Mouse (Mus musculus) CH12.LX (cell line): ENCODE results near the gene Gtpbp4.
"Not testable (repeated sequence)": the region's sequence is repeated elsewhere in the genome, so short reads cannot be mapped to it uniquely, and the experiment has no call there.

Experiments used
- CTCF ChIP-seq, 2 experiments: IDR thresholded peaks in 1 of 2; conservative IDR thresholded peaks in 1 of 2; 2 replicates each; pipeline ENCODE4 v1.5.1; 2011 to 2012; ENCODE audit warnings: low read depth in 2 of 2, low read length in 2 of 2, improper control_type of control experiment in 1 of 2, inconsistent platforms in 1 of 2, mild to moderate bottlenecking in 1 of 2, moderate library complexity in 1 of 2
- ETS1 ChIP-seq: conservative IDR thresholded peaks from 2 replicates; pipeline ENCODE4 v1.6.1; 2012; ENCODE audit warnings: low read depth, mild to moderate bottlenecking, inconsistent platforms, low read length, improper control_type of control experiment, moderate library complexity
- GABPA ChIP-seq: IDR thresholded peaks from 2 replicates; pipeline ENCODE4 v1.6.1; 2012; ENCODE audit warnings: low read depth, low read length, improper control_type of control experiment, inconsistent platforms; ENCODE audit not compliant: insufficient replicate concordance
- HCFC1 ChIP-seq: IDR thresholded peaks from 2 replicates; pipeline ENCODE4 v1.6.1; 2012; ENCODE audit warnings: low read depth, mild to moderate bottlenecking, inconsistent platforms, low read length, improper control_type of control experiment
- MYC ChIP-seq: IDR thresholded peaks from 2 replicates; pipeline ENCODE4 v1.6.1; 2011; ENCODE audit warnings: low read depth, mild to moderate bottlenecking, improper control_type of control experiment, low read length
- NELFE ChIP-seq: IDR thresholded peaks from 2 replicates; pipeline ENCODE4 v1.6.1; 2011; ENCODE audit warnings: low read depth, low read length, improper control_type of control experiment
- POLR2A ChIP-seq: IDR thresholded peaks from 2 replicates; pipeline ENCODE4 v1.6.1; 2011; ENCODE audit warnings: low read depth, mild to moderate bottlenecking, improper control_type of control experiment, low read length
- ZKSCAN1 ChIP-seq: IDR thresholded peaks from 2 replicates; pipeline ENCODE4 v1.6.1; 2012; ENCODE audit warnings: low read depth, inconsistent platforms, low read length, improper control_type of control experiment, borderline replicate concordance

- TF ChIP-seq POLR2A; NELFE; CTCF (conservative IDR thresholded peaks at IDR 0.05 in 1 of 2, IDR thresholded peaks at IDR 0.05 in 1 of 2; ENCODE audit: low read depth in 2 of 2, low read length in 2 of 2); GABPA; HCFC1; ETS1; MYC; ZKSCAN1: not testable (repeated sequence)
Observed at GRCm38 (mm10) chr13:8943828-8944227, 52.1 kb downstream of the Gtpbp4 start.
